Mouse (Mus musculus): ENCODE measurements at regions not wholly inside any gene's neighbourhood (a gene's known extent, or its start where the extent isn't known, plus 50 kb on each side); places are given as distances from the start of the nearest gene placed in this dataset.
A peak's percentile ranks its signal among the peaks of the same experiment; 100 is the strongest.
"Not testable (repeated sequence)": the region's sequence is repeated elsewhere in the genome, so short reads cannot be mapped to it uniquely, and the experiment has no call there.

- peak; percentile 56; the same call in 1 of the 2 replicates for ATAC-seq
- H3K36me3 ChIP-seq; H3K27me3 ChIP-seq; H3K4me3 ChIP-seq (replicated peaks); H3K9ac ChIP-seq (replicated peaks); H3K27ac ChIP-seq; H3K9me3 ChIP-seq: not testable (repeated sequence)
- peaks cover 14% of the 10 kb centered on the region for H3K4me1 ChIP-seq (replicated peaks)
- WGBS = 54% methylated on average over 21 of the region's 42 CpGs
- peak overlapping the region; percentile 26 for H3K4me2 ChIP-seq (replicated peaks)
Measured at GRCm38 (mm10) chr5:133842059-133842706, 257.3 kb upstream of the Castor2 start.

GRCm38 (mm10) chr5:133838286-133838685, 261.2 kb upstream of the Castor2 start:
- 90% methylated on average over 5 of the region's 5 CpGs for WGBS

DNA sequence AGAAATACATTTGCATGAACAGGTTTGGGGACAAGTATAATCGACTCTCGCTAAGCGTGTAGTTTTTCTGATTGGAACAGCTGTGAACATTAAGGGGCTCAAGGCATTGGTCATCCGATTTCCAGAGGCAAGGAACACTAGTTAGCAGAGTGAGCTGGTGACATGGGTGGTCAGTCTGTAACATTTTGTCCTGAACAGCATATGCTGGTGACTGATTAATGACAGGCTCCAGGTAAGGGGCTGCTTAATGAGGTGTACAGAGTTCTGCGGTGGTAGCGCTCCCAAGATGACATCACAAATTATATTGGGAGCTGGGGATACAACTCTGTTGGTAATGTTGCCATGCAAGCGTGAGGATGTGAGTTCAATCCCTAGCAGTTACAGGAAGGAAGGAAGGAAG, 266.3 kb upstream of the Castor2 start:
- Histone ChIP-seq H3K27ac (no peak overlapping the region), H3K4me3 (replicated peaks) (no peak overlapping the region), H3K27me3 (no peaks in the 10 kb centered on the region), H3K4me1 (replicated peaks) (no peaks in the 10 kb centered on the region), H3K36me3 (no peaks in the 10 kb centered on the region), H3K9ac (replicated peaks) (no peak overlapping the region), H3K9me3 (no peaks in the 10 kb centered on the region), H3K4me2 (replicated peaks) (no peak overlapping the region)
- ATAC-seq = no peak
- WGBS = 88% methylated on average over 7 of the region's 7 CpGs

More at GRCm38 (mm10) chr5:133838286-133838685, 261.2 kb upstream of the Castor2 start:
- Histone ChIP-seq H3K27me3 (0 out of 2 replicates have a peak, but pooled peaks cover 1% of the 10 kb centered on the region), H3K9ac (replicated peaks) (no peak overlapping the region), H3K27ac (no peak overlapping the region), H3K4me1 (replicated peaks) (no peaks in the 10 kb centered on the region), H3K4me3 (replicated peaks) (no peak overlapping the region), H3K36me3 (no peaks in the 10 kb centered on the region), H3K9me3 (no peaks in the 10 kb centered on the region), H3K4me2 (replicated peaks) (no peak overlapping the region)
- no peak for ATAC-seq

DNA sequence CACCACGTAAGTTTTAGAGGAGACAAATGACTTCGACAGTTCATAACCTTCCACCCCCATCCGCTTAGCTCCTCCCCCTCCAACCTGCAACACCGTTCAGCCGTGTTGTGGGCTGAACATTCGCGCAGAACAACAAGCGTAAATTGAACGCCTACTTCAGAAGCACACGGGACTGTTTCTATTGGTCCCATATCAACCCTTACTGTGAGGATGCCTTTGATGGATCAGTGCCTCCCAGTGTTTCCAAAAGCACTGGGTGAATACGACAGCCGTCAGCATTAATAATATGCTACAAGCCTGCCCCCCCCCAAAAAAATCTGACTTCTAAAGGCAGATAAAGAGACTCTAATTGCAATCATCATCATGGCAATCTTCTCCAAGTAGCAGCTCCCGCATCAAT, 271.3 kb upstream of the Castor2 start:
- Histone ChIP-seq H3K4me2 (replicated peaks) (no peak overlapping the region), H3K4me1 (replicated peaks) (peaks cover 6% of the 10 kb centered on the region), H3K4me3 (replicated peaks) (no peak overlapping the region), H3K27me3 (no peaks in the 10 kb centered on the region), H3K36me3 (no peaks in the 10 kb centered on the region), H3K9ac (replicated peaks) (no peak overlapping the region), H3K27ac (no peak overlapping the region), H3K9me3 (no peaks in the 10 kb centered on the region)
- WGBS = 87% methylated on average over 13 of the region's 13 CpGs
- ATAC-seq = no peak

DNA sequence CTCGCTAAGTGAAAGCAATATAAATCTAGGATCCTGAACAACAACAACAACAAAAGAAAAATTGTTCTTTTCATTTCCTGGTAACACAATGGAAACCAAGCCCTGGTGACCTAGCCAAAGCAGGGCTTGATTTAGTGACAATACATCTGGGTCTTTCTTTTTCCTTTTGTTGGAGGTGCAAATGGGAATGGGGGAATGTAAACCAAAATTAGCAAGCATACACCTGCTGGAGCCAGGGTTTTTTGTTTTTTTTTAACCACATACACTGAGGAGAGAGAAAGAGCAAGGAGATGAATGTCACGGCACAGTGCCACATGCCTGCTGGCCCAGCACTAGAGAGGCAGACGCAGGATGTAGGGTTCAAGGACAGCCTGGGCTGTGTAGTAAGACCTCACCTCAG, 275.6 kb upstream of the Castor2 start:
- H3K4me3 ChIP-seq (replicated peaks) = no peak overlapping the region
- no peak overlapping the region for H3K4me2 ChIP-seq (replicated peaks)
- 48% methylated on average over 3 of the region's 3 CpGs for WGBS
- no peaks in the 10 kb centered on the region for H3K36me3 ChIP-seq
- no peaks in the 10 kb centered on the region for H3K9me3 ChIP-seq
- no peak for ATAC-seq
- no peak overlapping the region for H3K9ac ChIP-seq (replicated peaks)
- H3K4me1 ChIP-seq (replicated peaks) = peaks cover 22% of the 10 kb centered on the region
- peak overlapping the region; percentile 2; the same call in 1 of the 2 replicates for H3K27ac ChIP-seq
- no peaks in the 10 kb centered on the region for H3K27me3 ChIP-seq

DNA sequence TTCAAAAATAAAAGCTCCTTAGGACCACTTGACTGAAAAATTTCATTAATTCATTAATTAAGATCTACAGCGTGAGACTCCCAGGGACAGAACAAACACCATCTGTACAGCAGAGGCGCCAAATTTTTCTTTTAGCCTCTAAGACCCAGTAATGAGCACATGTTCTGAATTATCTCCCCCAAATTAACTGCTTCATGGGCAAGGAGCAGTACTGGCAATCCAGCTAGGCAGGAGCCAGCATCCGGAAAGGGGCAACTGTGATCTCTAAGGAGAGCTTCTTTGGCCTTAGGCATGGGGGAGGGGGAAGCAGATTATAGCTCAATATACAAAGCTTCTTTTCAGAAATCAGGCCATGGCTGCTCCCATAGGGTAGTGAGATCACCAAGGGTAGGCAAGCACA, 278.2 kb upstream of the Castor2 start:
- Histone ChIP-seq H3K4me3 (replicated peaks) (no peak overlapping the region), H3K27ac (peak overlapping the region; percentile 17; the same call in 1 of the 2 replicates), H3K4me1 (replicated peaks) (peaks cover 22% of the 10 kb centered on the region), H3K9me3 (no peaks in the 10 kb centered on the region), H3K36me3 (no peaks in the 10 kb centered on the region), H3K27me3 (peaks cover 4% of the 10 kb centered on the region; the same call in 1 of the 2 replicates), H3K4me2 (replicated peaks) (no peak overlapping the region), H3K9ac (replicated peaks) (no peak overlapping the region)
- 26% methylated on average over 3 of the region's 3 CpGs for WGBS
- ATAC-seq = peak; percentile 66; the same call in 1 of the 2 replicates

DNA sequence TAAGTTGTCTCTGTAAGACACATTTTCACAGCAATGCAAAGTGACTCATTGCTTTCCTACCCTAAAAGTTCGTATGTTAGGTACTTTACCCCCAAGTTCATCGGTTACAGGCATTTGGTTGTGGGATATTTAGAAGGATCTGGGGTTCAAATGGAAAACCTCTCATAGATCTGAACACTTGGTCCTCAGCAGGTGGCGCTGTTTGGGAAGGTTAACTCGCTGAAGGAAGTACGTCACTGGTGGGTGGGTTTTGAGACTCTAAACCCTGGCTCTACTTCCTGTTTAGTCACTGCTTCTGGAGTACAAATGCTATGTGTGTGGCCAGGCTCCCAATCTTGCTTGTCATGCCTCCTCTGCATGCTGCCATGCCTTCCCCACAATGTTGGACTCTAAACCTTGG, 284.0 kb upstream of the Castor2 start:
- WGBS = 77% methylated on average over 5 of the region's 5 CpGs
- no peak for ATAC-seq
- H3K9me3 ChIP-seq = no peaks in the 10 kb centered on the region
- peaks cover 10% of the 10 kb centered on the region for H3K27me3 ChIP-seq
- H3K9ac ChIP-seq (replicated peaks) = no peak overlapping the region
- no peaks in the 10 kb centered on the region for H3K36me3 ChIP-seq
- peaks cover 8% of the 10 kb centered on the region for H3K4me1 ChIP-seq (replicated peaks)
- no peak overlapping the region for H3K4me3 ChIP-seq (replicated peaks)
- H3K27ac ChIP-seq = no peak overlapping the region
- no peak overlapping the region for H3K4me2 ChIP-seq (replicated peaks)

- Histone ChIP-seq H3K4me3 (replicated peaks) (no peak overlapping the region), H3K9ac (replicated peaks) (no peak overlapping the region), H3K9me3 (no peaks in the 10 kb centered on the region), H3K36me3 (no peaks in the 10 kb centered on the region), H3K4me2 (replicated peaks) (no peak overlapping the region), H3K4me1 (replicated peaks) (peaks cover 8% of the 10 kb centered on the region), H3K27ac (no peak overlapping the region), H3K27me3 (peaks cover 10% of the 10 kb centered on the region)
- peak; percentile 82 for ATAC-seq
- WGBS = 32% methylated on average over 6 of the region's 6 CpGs
Measured at GRCm38 (mm10) chr5:133814436-133814835, 285.1 kb upstream of the Castor2 start.

- H3K27ac ChIP-seq = no peak overlapping the region
- no peaks in the 10 kb centered on the region for H3K9me3 ChIP-seq
- H3K27me3 ChIP-seq = peaks cover 10% of the 10 kb centered on the region
- H3K36me3 ChIP-seq = no peaks in the 10 kb centered on the region
- 46% methylated on average over 6 of the region's 6 CpGs for WGBS
- H3K4me1 ChIP-seq (replicated peaks) = peaks cover 9% of the 10 kb centered on the region
- no peak for ATAC-seq
- H3K9ac ChIP-seq (replicated peaks) = no peak overlapping the region
- H3K4me2 ChIP-seq (replicated peaks) = no peak overlapping the region
- no peak overlapping the region for H3K4me3 ChIP-seq (replicated peaks)
Measured at GRCm38 (mm10) chr5:133812216-133812615, 287.3 kb upstream of the Castor2 start.

DNA sequence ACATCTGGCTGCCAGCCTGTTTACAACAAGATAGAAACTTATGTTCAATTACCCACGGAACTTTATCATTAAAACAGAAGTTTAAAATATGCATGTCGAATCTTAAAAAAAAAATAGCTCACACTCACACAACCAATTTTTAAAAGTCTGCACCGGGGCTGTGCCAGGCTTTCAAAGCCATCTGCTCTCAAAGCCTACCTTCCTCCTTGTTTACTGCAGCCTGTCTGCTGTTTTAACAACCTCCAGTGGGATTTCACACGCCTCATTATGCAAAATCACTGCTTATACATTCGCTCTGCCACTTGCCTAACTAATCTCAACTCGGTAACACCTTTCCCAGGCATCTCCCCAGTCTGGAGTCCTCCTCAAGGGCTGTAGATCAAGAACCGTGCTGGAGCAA, 292.6 kb upstream of the Castor2 start:
- H3K27ac ChIP-seq = 0 out of 2 replicates have a peak overlapping the region, but pooled peaks have one; percentile 7
- WGBS = 37% methylated on average over 7 of the region's 7 CpGs
- no peak for ATAC-seq
- H3K27me3 ChIP-seq = no peaks in the 10 kb centered on the region; the same call in 1 of the 2 replicates
- H3K4me3 ChIP-seq (replicated peaks) = no peak overlapping the region
- no peak overlapping the region for H3K9ac ChIP-seq (replicated peaks)
- no peaks in the 10 kb centered on the region for H3K36me3 ChIP-seq
- H3K4me2 ChIP-seq (replicated peaks) = no peak overlapping the region
- H3K4me1 ChIP-seq (replicated peaks) = peaks cover 9% of the 10 kb centered on the region; the same call in 1 of the 2 replicates
- no peaks in the 10 kb centered on the region for H3K9me3 ChIP-seq

DNA sequence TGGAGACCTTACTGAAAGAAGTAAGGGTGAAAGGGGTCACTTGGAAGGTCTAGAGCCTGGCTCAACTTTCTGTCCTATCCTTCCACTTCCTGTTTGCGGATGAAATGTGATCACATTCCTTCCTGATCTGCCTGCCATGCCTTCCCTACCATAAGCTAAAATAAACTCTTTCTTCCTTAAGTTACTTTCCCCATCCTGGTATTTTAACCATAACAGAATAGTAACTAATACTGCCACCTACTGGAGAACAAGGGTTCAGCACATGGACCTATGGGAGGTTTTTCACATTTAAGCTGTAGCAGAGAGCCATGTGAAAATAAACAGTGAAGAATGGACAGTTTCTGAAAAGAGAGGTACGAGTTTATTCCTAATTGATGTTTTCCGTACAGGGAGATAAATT, 297.5 kb upstream of the Castor2 start:
- Histone ChIP-seq H3K9me3 (no peaks in the 10 kb centered on the region; the same call in 1 of the 2 replicates), H3K4me3 (replicated peaks) (no peak overlapping the region), H3K36me3 (no peaks in the 10 kb centered on the region), H3K4me2 (replicated peaks) (no peak overlapping the region), H3K27me3 (0 out of 2 replicates have a peak, but pooled peaks cover 3% of the 10 kb centered on the region), H3K9ac (replicated peaks) (no peak overlapping the region), H3K4me1 (replicated peaks) (peaks cover 6% of the 10 kb centered on the region; the same call in 1 of the 2 replicates), H3K27ac (no peak overlapping the region)
- ATAC-seq = no peak
- 78% methylated on average over 3 of the region's 3 CpGs for WGBS

DNA sequence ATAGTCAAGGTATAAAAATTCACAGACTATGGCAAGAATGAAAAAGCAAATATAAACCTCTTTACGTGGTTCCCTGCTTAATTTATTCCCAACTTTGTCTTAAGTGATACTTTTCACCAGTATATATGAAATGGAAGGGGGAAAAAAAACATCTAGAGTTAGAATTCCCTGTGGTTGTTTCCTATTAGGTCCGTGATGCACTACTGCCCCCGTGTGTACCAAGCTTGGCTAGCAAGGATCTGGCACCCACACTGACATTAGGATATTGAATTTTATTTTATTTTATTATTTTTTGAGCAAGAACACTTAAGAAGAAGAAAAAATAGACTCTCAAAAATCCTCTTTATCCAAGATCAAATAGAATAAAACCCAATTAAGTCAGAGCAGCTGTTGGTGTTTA, 303.9 kb upstream of the Castor2 start:
- Histone ChIP-seq H3K36me3 (no peaks in the 10 kb centered on the region), H3K4me3 (replicated peaks) (no peak overlapping the region), H3K9ac (replicated peaks) (no peak overlapping the region), H3K27ac (no peak overlapping the region), H3K27me3 (no peaks in the 10 kb centered on the region), H3K4me2 (replicated peaks) (no peak overlapping the region), H3K9me3 (no peaks in the 10 kb centered on the region; the same call in 1 of the 2 replicates), H3K4me1 (replicated peaks) (0 out of 2 replicates have a peak, but pooled peaks cover 3% of the 10 kb centered on the region)
- ATAC-seq = no peak
- WGBS = 38% methylated on average over 3 of the region's 3 CpGs
